25 mouse cellular contexts compared by ENCODE assay signal in the genomic region with DNA sequence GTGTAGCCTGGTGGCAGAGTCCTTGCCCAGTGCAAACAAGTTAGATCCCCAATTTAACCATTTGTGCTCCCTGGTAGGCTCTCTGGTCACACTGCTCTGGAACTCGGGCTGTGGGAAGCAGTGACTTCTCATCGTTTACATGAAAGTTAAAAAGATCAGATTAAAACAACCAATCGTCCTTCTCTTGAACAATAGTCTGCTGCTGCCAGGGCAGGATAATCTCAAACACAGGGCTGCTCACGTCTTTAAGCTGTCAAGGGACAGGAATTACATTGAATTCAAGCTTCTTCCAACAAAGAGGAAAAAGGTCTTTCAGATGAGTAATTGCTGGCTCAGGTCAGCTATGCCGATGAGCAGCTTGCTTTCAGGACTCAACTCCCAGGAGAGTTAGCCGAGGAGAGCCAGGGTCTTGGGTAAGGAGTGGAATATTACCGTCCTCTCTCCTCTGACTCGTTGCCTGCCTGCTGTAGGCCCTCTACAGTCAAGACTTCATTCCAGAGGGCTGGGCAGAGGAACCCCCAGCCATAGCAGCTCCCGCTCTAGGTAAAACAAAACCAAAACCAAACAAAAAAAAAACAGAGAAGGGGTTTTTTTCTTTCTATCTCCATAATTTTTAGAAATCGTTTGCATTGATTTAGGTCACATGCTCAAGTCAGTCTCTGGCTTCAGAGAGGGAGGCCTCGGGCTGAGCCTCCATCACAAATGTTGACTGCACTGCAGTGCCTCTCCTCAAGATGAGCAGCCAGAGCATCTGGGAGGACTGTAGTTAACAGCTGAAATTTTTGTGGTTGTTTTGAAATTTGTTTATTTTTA. TPM values are rescaled to one million over a fixed set of nuclear protein-coding genes. Genes with fewer than 3 reads are reported as not detected.
DNase-seq lines count a peak whose midpoint lies in the region; ATAC-seq and TF ChIP-seq lines count a peak whose summit lies in the region.
"Had no signal": no experiment of that assay in that cellular context is flagged by ENCODE, and none has a peak within 500 bp of the region (broad histone marks: within the 10 kb centered on the region; RNA-seq: fewer than 3 reads in every experiment).

No protein-coding gene starts in this region.

- H3K4me3 ChIP-seq in thymus, adult 2 months (ENCODE audit: control insufficient read depth, insufficient read depth, low read length) = no peak overlapping the region
- no peak overlapping the region for H3K4me3 ChIP-seq in forebrain, embryonic 13.5 days
- H3K4me3 ChIP-seq: embryonic facial prominence, embryonic 15.5 days; forebrain, embryonic 15.5 days; heart, embryonic 10.5 days; left cerebral cortex, adult 2 months; liver, embryonic 13.5 days; midbrain, embryonic 15.5 days; neural tube, embryonic 13.5 days had no signal

- 37% methylated on average over 11 of the region's 11 CpGs for WGBS in thymus, adult 2 months
- 68% methylated on average over 11 of the region's 11 CpGs for WGBS in forebrain, embryonic 13.5 days

- no peak overlapping the region for H3K9ac ChIP-seq in forebrain, embryonic 13.5 days
- H3K9ac ChIP-seq: embryonic facial prominence, embryonic 15.5 days; forebrain, embryonic 15.5 days; liver, embryonic 13.5 days; midbrain, embryonic 15.5 days; neural tube, embryonic 13.5 days had no signal

- peaks cover 19% of the 10 kb centered on the region for H3K4me1 ChIP-seq in thymus, adult 2 months (replicated peaks; ENCODE audit: control insufficient read depth, insufficient read depth, low read length)
- no peaks in the 10 kb centered on the region for H3K4me1 ChIP-seq in forebrain, embryonic 13.5 days
- H3K4me1 ChIP-seq: embryonic facial prominence, embryonic 15.5 days; forebrain, embryonic 15.5 days; heart, embryonic 10.5 days; midbrain, embryonic 15.5 days; neural tube, embryonic 13.5 days had no signal

- TF ChIP-seq CTCF in thymus, adult 2 months (IDR thresholded peaks at IDR 0.05; ENCODE audit: borderline replicate concordance, control insufficient read depth, extremely low read depth, insufficient read depth, low read length, poor library complexity) = no peak

- no peak for TF ChIP-seq POLR2A in thymus, adult 2 months (IDR thresholded peaks at IDR 0.05; ENCODE audit: control insufficient read depth, extremely low read depth, insufficient read depth, low read length, poor library complexity)

- peak; percentile 16 for DNase-seq in gastrocnemius, postnatal 14 days
- DNase-seq in gastrocnemius, adult 8-10 months (ENCODE audit: low spot score in 2 of 2) = no peak
- DNase-seq in 3T3-L1 (ENCODE audit: low read depth, low spot score) (peak; percentile 91), MN1 (ENCODE audit: low spot score) (peak; percentile 48)
- peak; percentile 63 for DNase-seq in induced T-regulatory cell, adult 2 months (ENCODE audit: low read depth)
- no peak for DNase-seq in thymus, adult 2 months
- DNase-seq in embryo, embryonic 10 days (ENCODE audit: low spot score) = no peak
- DNase-seq: adrenal gland, postnatal 10 days; cerebellum, adult 2 months; cerebellum, postnatal 36 days; liver, embryonic 13.5 days; lung, adult 2 months; lung, postnatal 14 days; thymus, postnatal 36 days had no signal

- no peaks in the 10 kb centered on the region for H3K36me3 ChIP-seq in thymus, adult 2 months (ENCODE audit: control insufficient read depth, insufficient read depth, low read length)
- H3K36me3 ChIP-seq in forebrain, embryonic 13.5 days (ENCODE audit: poor library complexity, severe bottlenecking) = no peaks in the 10 kb centered on the region
- H3K36me3 ChIP-seq: embryonic facial prominence, embryonic 15.5 days; forebrain, embryonic 15.5 days; heart, embryonic 10.5 days; liver, embryonic 13.5 days; midbrain, embryonic 15.5 days; neural tube, embryonic 13.5 days had no signal

- H3K9me3 ChIP-seq in forebrain, embryonic 13.5 days (replicated peaks) = no peaks in the 10 kb centered on the region
- H3K9me3 ChIP-seq: embryonic facial prominence, embryonic 15.5 days; forebrain, embryonic 15.5 days; heart, embryonic 10.5 days; liver, embryonic 13.5 days; midbrain, embryonic 15.5 days; neural tube, embryonic 13.5 days had no signal

- H3K4me2 ChIP-seq in forebrain, embryonic 13.5 days = no peak overlapping the region
- H3K4me2 ChIP-seq: embryonic facial prominence, embryonic 15.5 days; forebrain, embryonic 15.5 days; liver, embryonic 13.5 days; midbrain, embryonic 15.5 days; neural tube, embryonic 13.5 days had no signal

- intact Hi-C loops in gastrocnemius, postnatal 14 days (cut with DNase I; ENCODE audit: low total_unique reads) = no loop called here

- H3K27me3 ChIP-seq in thymus, adult 2 months (ENCODE audit: control insufficient read depth, insufficient read depth, low read length) = no peaks in the 10 kb centered on the region
- no peaks in the 10 kb centered on the region for H3K27me3 ChIP-seq in forebrain, embryonic 13.5 days
- H3K27me3 ChIP-seq: embryonic facial prominence, embryonic 15.5 days; forebrain, embryonic 15.5 days; liver, embryonic 13.5 days; midbrain, embryonic 15.5 days; neural tube, embryonic 13.5 days had no signal

- no peak overlapping the region for H3K27ac ChIP-seq in thymus, adult 2 months (ENCODE audit: control insufficient read depth, insufficient read depth, low read length)
- no peak overlapping the region for H3K27ac ChIP-seq in forebrain, embryonic 13.5 days
- H3K27ac ChIP-seq: embryonic facial prominence, embryonic 15.5 days; forebrain, embryonic 15.5 days; heart, embryonic 10.5 days; hindbrain, postnatal 0 days; left cerebral cortex, adult 2 months; liver, embryonic 13.5 days; midbrain, embryonic 15.5 days; neural tube, embryonic 13.5 days had no signal

- ATAC-seq in forebrain, embryonic 13.5 days = no peak
- ATAC-seq: forebrain, embryonic 15.5 days; hindbrain, postnatal 0 days; intestine, postnatal 0 days; midbrain, embryonic 15.5 days had no signal

RNA-seq across cellular contexts. Expression of a gene that starts 9.8 kb away (rescaled TPM):
- under 1 TPM in 1 of 2 experiments, not detected in 1; 0.90 TPM for total RNA-seq in gastrocnemius, postnatal 14 days (2021)
- total RNA-seq in gastrocnemius, adult 8-10 months (2022) = under 1 TPM in 3 of 4 experiments, not detected in 1; 0.36 to 0.46 (median 0.40) TPM
- 118 and 153 TPM in 2 replicates for polyA plus RNA-seq in thymus, adult 2 months (2012; rRNA removed)
- 0.34 and 0.46 TPM in 2 replicates for polyA plus RNA-seq in forebrain, embryonic 13.5 days (2015; fragmentation: Nextera tagmentation; extraction: Ambion mirVana)
- total RNA-seq: layer of hippocampus, postnatal 10 days; left cerebral cortex, adult 2 months; left cerebral cortex, postnatal 36 days had no signal

Comparison
In these comparisons a context has a peak if more than half of its experiments do, and no peak if none do; other contexts are left out.
1. DNase-seq: peak in gastrocnemius, postnatal 14 days (single experiment), 3T3-L1 (single experiment), MN1 (single experiment) and induced T-regulatory cell, adult 2 months (single experiment); none in gastrocnemius, adult 8-10 months (0 of 2), thymus, adult 2 months (single experiment) and embryo, embryonic 10 days (single experiment).